In the genomic region with DNA sequence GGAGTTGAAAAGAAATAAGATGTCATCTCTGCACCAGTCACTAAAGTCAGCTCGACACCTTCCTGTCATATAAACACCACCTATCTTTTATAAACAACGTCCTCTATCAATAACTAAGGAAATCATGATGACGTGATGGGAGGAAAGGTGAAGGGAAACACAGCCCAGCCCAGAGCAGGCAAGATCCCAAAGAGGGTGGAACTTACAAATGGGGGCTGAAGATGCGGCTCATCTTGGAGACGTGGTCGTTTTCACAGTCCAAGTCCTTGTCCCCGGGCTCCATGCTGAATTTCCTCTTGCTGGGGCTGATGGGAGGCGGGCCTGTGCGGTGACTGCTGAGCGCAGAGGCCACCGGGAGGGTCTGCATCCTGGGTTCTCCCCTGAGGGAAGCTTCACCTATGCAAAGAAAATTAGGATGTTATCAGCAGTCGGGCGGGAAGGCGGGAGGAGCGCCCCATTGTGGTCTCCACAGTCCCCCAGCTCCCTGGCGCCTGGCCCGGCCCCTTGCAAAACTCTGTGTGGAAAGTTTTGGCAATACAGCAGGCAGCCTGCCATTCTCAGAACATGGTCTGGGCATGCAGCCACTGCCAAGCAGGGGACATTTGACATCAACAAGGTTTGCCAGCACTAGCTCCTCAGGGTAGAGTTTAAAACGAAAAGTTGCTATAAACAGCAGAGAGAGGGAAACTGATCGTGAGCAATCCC, we compare ENCODE assay signal across 8 mouse cellular contexts.
DNase-seq lines count a peak whose midpoint lies in the region; ATAC-seq lines count a peak whose summit lies in the region.

No protein-coding gene starts in this region.

- WGBS in intestine, embryonic 15.5 days, result 46% methylated on average over 19 of the region's 19 CpGs
- WGBS in stomach, embryonic 15.5 days, result 43% methylated on average over 19 of the region's 19 CpGs

- ATAC-seq in intestine, embryonic 15.5 days, result no peak
- ATAC-seq in megakaryocyte progenitor cell, adult 5-6 weeks (replicated peaks; ENCODE audit: poor library complexity), result peak; percentile 27
- ATAC-seq in stomach, embryonic 15.5 days (ENCODE audit: insufficient read depth, low FRiP score, low read depth), result no peak

- intact Hi-C loops in gastrocnemius, postnatal 36 days (cut with DNase I), result loop anchor here (2.0 to 5.0 kb wide), 2 partner anchors 30 to 78 kb away; no protein-coding TSS in a partner anchor

- no peak overlapping the region for H3K9ac ChIP-seq in intestine, embryonic 15.5 days
- no peak overlapping the region for H3K9ac ChIP-seq in stomach, embryonic 15.5 days

- peak overlapping the region; percentile 3; the same call in 1 of the 2 replicates for H3K4me2 ChIP-seq in intestine, embryonic 15.5 days (replicated peaks)
- H3K4me2 ChIP-seq in stomach, embryonic 15.5 days, result no peak overlapping the region

- H3K27ac ChIP-seq in intestine, embryonic 15.5 days, result 0 out of 2 replicates have a peak overlapping the region, but pooled peaks have one; percentile 14
- peak overlapping the region; percentile 4 for H3K27ac ChIP-seq in stomach, embryonic 15.5 days

- no peaks in the 10 kb centered on the region for H3K27me3 ChIP-seq in intestine, embryonic 15.5 days (replicated peaks)
- no peaks in the 10 kb centered on the region for H3K27me3 ChIP-seq in stomach, embryonic 15.5 days (replicated peaks)

- H3K9me3 ChIP-seq in intestine, embryonic 15.5 days, result no peaks in the 10 kb centered on the region
- no peaks in the 10 kb centered on the region for H3K9me3 ChIP-seq in stomach, embryonic 15.5 days

- peaks cover 68% of the 10 kb centered on the region for H3K4me1 ChIP-seq in intestine, embryonic 15.5 days (replicated peaks)
- H3K4me1 ChIP-seq in stomach, embryonic 15.5 days, result peaks cover 75% of the 10 kb centered on the region

- DNase-seq in adrenal gland, adult 18-20 months (ENCODE audit: low spot score in 2 of 2), result peak; percentile 77 to 78
- DNase-seq in cerebellum, postnatal 14 days, result peak; percentile 89 to 91
- peak; percentile 79 to 84 for DNase-seq in gastrocnemius, postnatal 36 days
- peak; percentile 68 to 73 for DNase-seq in left cerebral cortex, adult 8-10 months (ENCODE audit: low spot score in 2 of 2)
- DNase-seq in B cell, adult 2 months, result no peak

- no peak overlapping the region for H3K4me3 ChIP-seq in intestine, embryonic 15.5 days (replicated peaks)
- no peak overlapping the region for H3K4me3 ChIP-seq in stomach, embryonic 15.5 days (replicated peaks)

- H3K36me3 ChIP-seq in intestine, embryonic 15.5 days, result peaks cover 7% of the 10 kb centered on the region
- H3K36me3 ChIP-seq in stomach, embryonic 15.5 days, result no peaks in the 10 kb centered on the region

Comparison
In these comparisons a context has a peak if more than half of its experiments do, and no peak if none do; other contexts are left out.
1. DNase-seq: peak in adrenal gland, adult 18-20 months (2 of 2), cerebellum, postnatal 14 days (2 of 2), gastrocnemius, postnatal 36 days (2 of 2) and left cerebral cortex, adult 8-10 months (2 of 2); none in B cell, adult 2 months (0 of 2).